Mouse (Mus musculus) retina, postnatal 7 days (tissue): ENCODE data around the gene Ccdc33.

Experiments used
- DNase-seq: peaks from one replicate; pipeline ENCODE4 v3.0.0-alpha.2; 2012; ENCODE audit warnings: low read depth, low spot score

Gene Ccdc33

DNA sequence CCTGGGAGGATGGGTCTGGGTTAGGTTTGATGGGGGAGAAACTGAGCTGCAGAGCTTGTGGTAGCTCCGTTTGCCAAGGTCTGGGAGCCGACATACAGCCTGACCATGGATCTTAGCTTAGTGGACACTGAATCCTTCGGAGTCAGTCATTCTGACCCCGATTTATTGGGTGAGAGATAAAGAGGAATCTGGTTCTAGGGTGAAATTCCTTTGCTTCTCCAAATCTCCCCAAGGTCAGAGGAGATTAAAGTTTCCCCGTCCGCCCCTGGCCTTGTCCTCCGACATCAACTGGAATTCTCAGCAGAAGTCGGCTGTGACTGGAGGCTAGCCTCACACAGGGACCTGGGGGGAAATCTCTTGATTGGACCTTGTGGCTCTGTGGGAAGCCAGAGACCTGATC lies 107.1 kb downstream of the Ccdc33 start:
- DNase-seq = no peak

DNA sequence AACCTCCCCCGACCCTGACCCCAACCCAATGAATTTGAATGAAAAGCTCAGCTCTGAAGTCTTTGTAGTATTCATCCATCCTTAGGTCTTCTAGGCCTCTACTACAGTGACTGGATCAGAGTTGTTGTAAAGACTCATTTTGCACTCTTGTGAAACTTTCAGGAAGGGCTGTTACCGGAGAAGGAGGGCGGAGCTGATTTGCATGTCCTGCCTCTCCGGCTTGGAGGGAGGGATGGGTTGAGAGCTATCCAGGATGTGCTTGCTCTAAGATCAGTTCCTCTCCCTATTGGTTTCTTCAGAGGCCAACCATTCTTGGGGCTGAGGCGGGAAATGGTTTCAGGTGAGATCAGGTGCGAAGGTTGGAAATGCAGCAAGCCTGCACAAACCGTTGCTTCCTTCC lies 107.6 kb downstream of the Ccdc33 start:
- no peak for DNase-seq

DNA sequence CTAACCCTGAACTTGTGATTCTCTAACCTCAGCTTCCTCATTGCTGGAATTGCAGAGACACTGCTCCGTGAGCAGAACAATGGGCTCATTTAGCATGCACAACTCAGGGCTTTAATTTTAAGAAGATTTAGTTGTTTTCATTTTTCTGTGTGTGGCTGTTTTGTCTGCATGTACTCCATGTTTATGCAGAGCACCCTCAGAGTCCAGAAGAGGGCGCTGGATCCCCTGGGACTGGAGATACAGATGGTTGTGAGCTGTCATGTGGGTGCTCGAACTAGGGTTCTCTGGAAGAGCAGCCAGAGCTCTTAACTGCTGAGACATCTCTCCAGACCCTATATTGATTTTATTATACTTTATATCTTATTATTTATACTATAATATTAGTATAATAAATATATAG lies 109.0 kb downstream of the Ccdc33 start:
- no peak for DNase-seq

DNA sequence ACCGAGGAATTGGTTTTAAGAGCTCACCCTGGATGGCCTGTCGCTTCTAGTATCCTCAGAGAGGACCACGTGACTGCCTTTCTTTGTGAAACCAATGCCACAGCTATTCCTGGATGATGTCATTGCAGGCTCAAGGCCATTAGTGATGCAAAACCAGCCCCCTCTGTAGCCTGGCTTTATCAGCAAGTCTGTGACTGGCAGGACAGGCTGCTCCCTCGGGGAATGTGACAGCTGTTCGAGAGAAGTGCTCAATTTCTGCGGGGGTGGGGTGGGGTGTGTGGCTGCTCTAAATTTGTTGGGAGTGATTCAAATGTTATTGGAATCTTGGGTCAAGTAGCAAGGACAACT lies 109.6 kb downstream of the Ccdc33 start:
- peak; percentile 55 for DNase-seq

DNA sequence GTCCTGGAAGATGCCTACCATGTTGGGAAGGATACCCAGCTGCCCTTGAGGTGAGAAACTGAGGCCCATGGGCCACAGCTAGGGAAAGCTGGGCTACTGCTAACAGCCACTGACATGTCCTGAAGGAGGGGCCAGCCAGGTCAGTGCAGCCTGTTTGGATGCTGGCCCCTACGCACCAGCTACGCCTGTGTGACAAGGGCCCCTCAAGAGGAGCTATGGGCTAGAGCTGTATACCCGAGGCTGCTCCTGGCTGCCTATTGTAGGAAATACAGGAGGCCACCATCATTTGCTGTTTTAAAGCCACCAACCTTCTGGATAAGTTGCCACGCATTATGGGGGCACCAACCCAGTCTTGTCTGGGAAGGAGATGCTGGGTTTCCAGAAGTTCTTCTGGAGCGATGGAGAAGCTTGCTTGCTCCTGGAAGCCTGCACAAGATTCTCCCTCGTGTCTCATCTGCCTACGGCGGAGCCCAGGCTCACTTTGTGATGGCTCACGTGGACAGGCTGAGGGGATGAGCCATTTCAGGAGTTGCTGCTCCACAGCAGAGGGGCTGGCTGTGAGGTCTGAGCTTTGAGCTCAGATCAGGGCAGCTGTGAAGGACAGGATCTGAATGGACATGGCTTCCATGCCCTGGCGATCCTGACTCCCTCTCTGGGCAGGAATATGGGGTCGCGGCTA lies 110.1 kb downstream of the Ccdc33 start:
- no peak for DNase-seq

DNA sequence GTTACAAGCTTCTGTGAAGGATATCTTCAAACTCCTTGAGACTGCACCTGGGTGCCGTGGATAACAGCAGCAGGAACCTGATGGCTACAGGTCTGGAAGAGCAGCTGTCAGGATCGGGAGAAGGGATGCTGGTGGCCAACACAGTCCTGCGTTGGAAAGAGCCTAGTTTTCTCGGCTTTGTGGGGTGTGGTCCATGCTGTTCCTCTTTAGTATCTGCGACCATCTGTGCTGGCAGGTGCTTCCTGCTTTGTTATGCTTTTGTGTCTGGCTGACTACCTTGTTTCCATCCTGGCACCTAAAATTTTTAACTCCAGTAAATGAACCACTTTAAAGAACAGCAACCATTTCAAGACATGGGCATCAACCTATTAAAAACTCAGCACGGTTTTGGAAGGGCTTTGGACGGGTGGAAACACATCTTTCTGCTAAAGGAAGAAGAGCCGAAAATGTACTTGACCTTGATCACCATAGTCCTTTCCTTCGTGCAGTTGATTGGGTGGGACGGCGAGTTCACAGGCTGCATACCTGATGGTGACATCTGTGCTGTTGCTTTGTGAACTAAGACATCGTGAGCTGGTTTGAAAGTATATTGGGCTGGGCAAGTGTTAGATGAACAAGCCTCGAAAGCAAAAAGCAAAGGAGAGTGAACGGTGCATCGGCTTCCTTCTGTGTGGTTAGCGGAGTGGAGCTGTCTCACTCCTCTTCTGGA lies 112.7 kb downstream of the Ccdc33 start, which contains the start of gene Cyp11a1:
TSS of gene Cyp11a1 (plus strand) at position 659 of the 709 bp plus-strand sequence.
- DNase-seq = no peak

DNA sequence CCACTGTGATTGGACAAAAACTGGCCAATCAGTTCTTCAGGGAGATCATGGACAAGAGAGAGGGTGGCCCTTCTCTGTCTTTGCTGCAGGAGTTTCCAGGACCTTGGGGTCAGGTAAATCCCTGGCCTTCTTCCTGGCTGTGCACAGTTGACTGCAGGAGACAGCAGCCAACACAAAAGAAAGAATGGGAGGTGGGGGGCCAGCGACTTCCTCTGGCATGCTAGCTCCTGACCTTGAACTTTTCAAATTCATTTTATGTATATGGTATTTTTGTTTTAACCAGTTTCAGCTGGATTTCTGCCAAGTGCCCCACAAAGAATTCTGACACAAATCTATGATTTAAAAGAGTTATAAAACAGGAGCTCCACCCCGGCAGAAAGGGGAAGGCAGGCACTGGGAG lies 115.4 kb downstream of the Ccdc33 start:
- no peak for DNase-seq

DNA sequence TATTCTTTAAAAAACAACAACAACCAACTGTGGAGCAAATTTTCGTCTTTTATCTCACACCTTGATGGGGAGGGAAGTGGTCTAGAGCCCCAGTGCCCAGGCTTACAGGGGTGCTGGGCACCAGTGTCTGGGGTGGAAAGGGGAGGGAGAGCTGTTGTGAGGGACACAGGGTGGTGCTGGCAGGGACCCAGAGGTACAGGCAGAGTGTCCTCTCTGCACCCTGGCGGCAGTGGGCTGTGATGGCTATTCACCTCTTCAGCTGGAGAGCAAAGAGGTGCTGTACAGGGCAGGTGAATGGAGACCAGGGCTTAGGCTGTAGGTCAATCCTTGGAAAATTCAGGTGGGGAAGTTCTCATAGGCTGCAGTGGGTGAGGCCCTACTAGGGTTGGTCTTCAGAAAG lies 118.9 kb downstream of the Ccdc33 start:
- DNase-seq = no peak

DNA sequence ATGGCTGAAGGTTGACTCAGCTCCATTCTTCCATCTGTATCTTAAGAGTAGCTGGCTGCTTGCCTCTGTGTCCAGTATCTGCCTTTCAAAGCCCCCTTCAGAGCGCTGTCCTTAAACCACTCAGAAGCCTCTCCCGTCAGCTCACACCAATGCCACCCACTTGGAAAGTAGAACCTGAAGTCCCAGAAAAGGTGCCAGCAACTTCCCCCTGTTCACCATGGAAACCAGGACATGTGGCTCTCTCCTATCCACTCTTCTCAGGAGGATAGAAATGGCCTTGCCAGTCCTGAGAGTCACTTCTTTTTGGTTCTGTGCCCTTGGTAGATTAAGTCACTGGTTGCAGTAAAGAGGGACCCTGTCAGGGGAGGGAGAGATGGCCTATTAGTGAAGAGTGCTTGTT lies 119.9 kb downstream of the Ccdc33 start:
- no peak for DNase-seq

DNA sequence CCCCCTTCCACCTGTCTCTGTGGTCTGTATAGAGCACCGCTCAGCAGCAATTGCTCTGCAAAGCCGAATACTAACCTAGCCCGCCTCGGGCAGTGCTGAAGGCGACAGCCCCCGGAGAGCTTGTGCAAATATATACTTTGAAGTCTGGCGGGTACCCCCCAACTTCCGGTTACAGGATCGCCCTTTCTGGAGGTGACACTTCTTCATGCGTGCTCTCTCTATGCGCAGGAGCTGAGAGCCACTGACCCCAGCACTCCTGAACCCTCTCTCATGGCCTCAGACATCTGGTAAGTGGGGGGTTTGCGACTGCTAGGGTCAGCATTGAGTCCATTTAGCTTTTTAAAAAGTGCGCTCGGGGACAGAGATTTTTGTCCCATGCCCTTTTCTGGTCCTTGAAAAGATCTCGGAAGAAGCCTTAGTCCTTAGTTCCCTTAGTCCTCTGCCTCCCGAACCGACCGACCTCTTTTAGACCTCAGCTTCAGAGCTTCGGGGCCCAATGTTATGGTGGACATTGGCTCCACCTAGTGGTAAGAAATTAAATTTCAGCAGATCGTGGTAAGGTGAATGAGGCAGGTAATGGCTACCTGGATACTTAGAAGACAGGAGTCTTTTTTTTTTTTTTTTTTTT lies 120.5 kb downstream of the Ccdc33 start:
- DNase-seq = peak; percentile 74

DNA sequence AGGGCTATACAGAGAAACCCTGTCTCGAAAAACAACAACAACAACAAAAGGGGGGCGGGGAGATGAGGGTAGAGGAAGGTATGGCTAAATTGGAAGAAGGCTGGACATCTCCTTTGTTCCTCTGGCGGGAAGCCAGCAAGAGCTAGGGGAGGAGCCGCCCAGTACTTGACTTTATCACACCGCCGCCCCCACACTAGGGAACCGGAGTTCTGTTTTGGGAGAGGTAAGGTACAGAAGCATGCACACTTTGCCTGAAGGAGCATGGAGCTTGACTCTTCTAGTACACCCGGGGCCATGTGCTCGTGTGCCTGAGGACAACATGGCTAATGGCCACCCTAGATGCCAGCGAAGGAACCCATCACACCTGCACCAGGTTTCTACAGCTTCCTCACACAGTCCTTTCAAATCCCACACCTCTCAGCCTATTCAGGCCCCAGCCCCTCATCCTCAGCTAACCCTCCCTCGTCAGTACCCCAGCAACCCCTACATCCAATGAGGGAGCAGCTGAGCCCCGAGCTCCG lies 121.1 kb downstream of the Ccdc33 start:
- DNase-seq = no peak

DNA sequence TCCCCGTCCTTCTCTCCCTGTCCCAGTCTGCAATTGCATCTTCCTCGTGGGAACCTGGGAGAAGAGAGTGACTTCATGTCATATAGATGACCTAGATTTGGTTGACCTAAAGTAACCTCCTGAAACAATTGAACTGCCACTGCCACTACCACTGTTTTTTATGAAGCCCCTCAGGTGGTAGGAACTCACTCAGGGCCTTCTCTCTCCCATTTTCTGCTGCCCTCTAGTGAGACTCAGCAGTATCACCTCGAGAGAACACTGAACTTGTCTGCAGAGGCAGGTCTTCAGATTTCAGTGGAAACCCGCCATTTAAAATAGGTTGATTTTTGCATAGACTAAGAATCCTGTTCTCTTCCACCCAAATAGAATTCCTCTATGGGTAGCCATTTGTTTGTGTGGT lies 123.3 kb downstream of the Ccdc33 start:
- peak; percentile 58 for DNase-seq

DNA sequence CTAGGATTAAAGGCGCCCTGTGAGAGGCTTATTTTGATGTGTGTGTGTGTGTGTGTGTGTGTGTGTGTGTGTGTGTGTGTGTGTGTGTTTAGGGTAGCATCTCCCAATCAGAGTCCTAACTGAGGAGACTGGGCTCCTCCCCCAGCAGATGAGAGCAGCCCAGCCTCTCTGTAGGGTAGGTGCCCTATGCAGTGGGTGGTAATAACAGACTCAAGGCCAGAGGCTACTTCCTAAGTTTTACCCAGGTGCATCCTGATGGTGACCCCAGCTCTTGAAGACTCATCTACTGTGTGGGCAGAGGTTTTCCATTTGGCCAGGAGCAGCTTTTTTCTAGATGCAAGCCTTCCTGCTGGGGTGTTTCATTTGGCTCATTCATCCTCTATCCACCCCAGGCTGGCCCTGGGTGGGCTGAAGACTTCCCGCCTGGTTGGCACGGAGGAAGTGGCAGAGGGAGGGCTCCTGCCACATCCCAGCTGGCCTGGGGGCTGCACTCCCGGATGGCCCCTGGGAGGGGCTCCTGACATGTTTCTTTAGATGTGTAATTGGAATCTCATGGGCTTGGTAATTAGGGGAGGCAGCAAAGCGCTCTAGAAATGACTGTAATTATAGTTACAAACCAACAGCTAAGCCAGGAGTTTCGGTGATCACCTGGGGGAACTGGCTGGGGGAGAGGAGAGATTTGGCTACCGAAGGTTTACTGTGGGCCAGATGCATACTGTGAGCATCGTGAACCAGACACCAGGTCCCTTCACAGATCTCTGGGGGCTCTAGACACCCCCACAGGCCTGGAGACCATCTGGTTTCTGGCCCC lies 125.6 kb downstream of the Ccdc33 start:
- no peak for DNase-seq

DNA sequence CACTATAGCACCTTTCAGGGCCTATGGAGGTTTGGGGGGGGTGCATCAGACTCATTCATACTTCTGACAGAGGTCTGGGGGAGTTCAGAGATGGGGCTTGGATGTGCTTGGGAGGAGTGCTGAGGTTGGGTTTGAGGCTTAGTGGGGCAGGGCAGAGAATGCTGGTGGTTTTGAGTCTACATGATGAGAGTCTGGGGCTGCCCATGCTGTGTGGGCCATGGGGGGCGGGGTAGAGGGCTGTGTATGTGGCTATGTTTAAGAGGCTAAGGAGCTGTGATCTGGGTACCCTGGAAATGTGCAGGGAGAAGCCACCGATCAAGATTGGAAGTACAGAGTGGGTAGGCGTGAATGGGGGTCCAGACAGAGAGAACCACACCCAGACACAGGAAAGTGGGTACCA lies 126.6 kb downstream of the Ccdc33 start:
- no peak for DNase-seq

DNA sequence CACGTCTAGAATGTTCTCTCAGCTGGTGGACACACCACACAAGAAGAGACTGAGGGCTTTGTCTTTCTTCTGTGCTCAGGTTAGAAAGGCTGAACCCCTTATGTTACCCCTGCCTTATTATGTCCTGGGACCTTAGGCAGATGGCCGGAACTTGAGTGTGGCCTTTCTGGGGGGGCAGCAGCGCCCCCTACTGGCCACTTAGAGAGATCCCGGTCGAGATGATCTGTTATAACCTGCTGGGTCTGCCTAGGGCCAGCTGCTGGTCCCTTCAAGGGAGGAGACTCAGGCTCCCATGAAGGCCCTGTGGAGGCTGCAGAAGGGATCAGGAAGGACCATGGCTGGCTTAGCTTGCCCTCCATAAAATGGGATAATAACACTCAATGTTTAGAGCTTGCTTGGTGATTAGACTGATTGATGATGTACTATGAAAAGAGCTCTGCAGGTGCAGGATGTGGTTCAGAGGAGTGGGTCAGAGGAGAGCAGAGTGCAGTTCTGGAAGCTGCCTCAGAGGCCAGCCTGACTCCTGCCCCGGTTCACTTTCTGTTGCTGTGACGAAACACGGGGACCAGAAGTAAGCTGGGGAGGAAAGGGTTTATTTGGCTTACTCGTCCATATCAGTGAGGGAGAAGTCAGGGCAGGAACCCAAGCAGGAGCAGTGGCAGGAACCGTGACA lies 128.0 kb downstream of the Ccdc33 start:
- DNase-seq = peak; percentile 51

DNA sequence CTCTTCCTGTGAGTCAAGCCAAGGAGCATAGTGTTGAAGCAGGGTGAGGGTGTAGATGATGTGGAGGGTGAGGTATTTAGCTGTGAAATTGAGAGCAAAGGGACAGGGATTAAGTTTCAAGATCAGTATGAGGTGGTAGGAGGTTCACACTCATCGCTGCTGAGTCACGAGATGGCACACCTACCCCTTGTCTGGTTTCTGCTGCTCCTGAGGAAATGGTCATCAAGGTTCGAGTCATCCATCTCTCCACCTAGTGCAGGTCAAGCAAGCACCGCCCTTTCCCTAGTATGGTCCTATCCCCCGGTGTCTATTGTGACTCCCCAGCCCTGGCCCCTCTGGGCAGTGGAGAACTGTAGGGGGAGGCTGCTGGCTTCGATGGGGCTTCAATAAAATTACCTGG lies 129.3 kb downstream of the Ccdc33 start:
- DNase-seq = no peak

DNA sequence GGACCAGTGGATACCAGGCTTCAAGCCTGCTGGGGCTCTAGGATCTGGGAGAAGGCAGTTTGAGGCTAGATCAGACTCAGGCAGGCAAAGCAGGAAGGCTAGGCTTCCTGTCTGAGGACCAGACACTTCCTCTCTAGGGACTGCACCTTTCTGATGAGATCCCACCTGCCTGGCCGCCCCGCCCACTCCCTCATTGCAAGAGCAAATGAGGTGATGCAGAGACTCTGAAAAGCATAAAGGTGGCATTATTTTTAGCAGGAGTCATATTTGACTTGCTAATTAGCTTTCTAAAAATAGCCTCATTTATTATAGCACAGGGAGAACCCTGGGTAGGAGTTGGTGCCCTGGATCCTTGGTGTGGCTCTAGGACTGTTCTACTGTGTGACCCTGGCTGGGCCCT lies 130.5 kb downstream of the Ccdc33 start:
- DNase-seq = no peak

DNA sequence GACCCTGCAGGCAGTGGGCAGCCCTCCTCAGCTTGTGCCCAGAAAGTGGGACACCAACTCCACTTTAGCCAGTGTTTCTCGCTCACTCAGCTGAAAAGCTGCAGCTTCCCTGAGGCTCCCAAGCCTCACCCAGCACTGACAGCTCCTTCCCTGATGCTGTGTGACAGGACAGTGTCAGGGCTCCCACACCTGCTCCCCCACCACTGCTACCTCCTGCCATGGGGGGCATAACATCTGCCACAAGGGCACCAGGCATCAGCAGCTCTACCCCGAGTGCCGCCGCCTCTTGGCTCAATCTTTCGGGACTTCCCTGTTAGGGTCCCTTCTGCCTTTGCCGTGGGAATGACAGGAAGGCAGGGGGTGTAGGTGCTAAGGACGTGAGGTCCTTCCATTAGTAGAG lies 132.3 kb downstream of the Ccdc33 start:
- DNase-seq = no peak

DNA sequence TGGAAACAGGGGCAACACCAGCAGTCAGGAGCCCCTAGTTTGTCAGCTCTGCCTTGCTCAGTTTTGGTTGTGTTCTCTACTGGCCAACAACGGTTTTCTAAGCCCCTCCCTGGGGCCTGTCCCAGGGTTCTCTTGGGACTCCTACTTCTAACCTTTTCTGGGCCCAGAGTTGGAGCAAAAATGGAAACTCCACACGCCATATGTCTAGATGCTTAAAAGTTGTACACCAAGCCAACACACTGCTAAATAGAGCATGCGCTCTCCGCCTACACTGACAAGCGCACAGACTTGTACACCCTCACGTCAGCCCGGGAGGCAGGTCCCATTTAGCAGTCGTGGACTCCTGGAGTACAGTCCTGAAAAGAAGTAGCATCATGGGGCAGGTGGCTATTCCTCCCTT lies 133.3 kb downstream of the Ccdc33 start:
- DNase-seq = no peak

DNA sequence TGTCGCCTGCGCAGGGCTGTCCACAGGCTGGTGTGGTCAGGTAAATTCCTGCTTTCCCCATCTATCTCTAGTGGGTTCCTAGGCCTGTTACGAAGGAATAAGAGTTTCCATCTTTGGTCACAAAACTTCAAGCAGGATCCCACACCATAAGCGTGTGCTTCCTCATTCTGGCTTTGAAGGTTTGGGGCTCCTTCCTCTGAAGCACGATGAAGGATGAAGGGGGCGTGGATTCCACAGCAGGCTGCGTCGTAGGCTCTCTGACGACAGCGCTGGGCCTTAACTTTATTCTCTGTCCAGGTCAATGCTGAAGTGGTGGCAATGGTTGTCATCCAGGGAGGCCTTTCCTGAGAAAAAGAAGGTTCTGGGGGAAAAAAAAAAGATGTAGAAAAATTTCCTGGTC lies 138.1 kb downstream of the Ccdc33 start:
- DNase-seq = no peak

DNA sequence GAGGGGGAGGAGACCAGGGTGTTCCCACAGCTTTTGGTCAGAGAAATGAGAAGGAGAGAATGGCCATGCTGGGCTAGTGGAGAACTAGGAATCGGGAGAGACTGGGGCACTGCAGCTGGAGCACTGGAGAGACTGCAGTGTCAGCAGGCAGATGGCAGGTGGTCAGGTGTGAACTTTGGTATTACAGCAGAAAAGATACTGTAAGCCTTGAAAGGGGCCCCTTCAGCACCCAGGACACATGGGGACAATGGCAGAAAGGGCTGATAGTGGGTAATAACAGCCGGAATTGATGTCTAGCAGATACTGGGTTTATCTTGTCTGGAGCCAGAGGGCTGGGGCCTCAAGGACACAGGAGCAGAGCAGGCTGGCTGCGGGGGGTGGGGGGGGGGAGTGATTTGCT lies 139.8 kb downstream of the Ccdc33 start:
- no peak for DNase-seq
